Mouse (Mus musculus) forebrain, embryonic 16.5 days (tissue): ENCODE results near the gene Ttbk1. TPM values are rescaled to one million over a fixed set of nuclear protein-coding genes. Genes with fewer than 3 reads are reported as not detected.

ENCODE experiments used
- ATAC-seq: fragments of 200-750 bp; cut with Nextera tagmentation; 2 replicates; pipeline ENCODE4 v1.8.0; 2017; ENCODE audit warnings: mild to moderate bottlenecking, moderate library complexity
- H3K27ac ChIP-seq: fragments of 300-500 bp; sonication (generic); 2 replicates; pipeline ENCODE4 v1.5.1; 2014; ENCODE audit warnings: low read length, control low read depth
- H3K27me3 ChIP-seq: fragments of 300-500 bp; sonication (generic); replicated peaks from 2 replicates; pipeline ENCODE4 v1.6.1; 2014; ENCODE audit warnings: low read length; ENCODE audit not compliant: control insufficient read depth, insufficient read depth
- H3K36me3 ChIP-seq: fragments of 300-500 bp; sonication (generic); 2 replicates; pipeline ENCODE4 v1.6.1; 2014; ENCODE audit not compliant: control insufficient read depth, insufficient read depth
- H3K4me1 ChIP-seq: fragments of 300-500 bp; sonication (generic); replicated peaks from 2 replicates; pipeline ENCODE4 v1.6.1; 2014; ENCODE audit warnings: low read length; ENCODE audit not compliant: control insufficient read depth, insufficient read depth
- H3K4me2 ChIP-seq: fragments of 300-500 bp; sonication (generic); 2 replicates; pipeline ENCODE4 v1.6.1; 2014; ENCODE audit warnings: mild to moderate bottlenecking, low read length, control low read depth
- H3K4me3 ChIP-seq: fragments of 300-500 bp; sonication (generic); replicated peaks from 2 replicates; pipeline ENCODE4 v1.5.1; 2014; ENCODE audit warnings: mild to moderate bottlenecking, low read length, control low read depth
- H3K9ac ChIP-seq: fragments of 300-500 bp; sonication (generic); replicated peaks from 2 replicates; pipeline ENCODE4 v1.6.1; 2014; ENCODE audit warnings: low read depth, low read length, control low read depth
- H3K9me3 ChIP-seq: fragments of 300-500 bp; sonication (generic); 2 replicates; pipeline ENCODE4 v1.6.1; 2016; ENCODE audit warnings: low read length; ENCODE audit not compliant: control insufficient read depth
- WGBS: fragments of 180-500 bp; shearing (Covaris S2); extraction: QIAGEN DNeasy Blood & Tissue Kit; methylation state at CpG from one replicate; pipeline ENCODE4 v1.1.7; 2014; 5-methylcytosine and 5-hydroxymethylcytosine counted together
- polyA plus RNA-seq: library from polyadenylated mRNA; unstranded; fragments of >200 nt; fragmentation: Nextera tagmentation; extraction: Ambion mirVana; gene quantifications from 2 replicates; pipeline ENCODE4 v1.2.1, GENCODE M21; 2015

The Ttbk1 gene
- polyA plus RNA-seq, 1 experiment from 2014 or later, result 5.6 TPM

DNA sequence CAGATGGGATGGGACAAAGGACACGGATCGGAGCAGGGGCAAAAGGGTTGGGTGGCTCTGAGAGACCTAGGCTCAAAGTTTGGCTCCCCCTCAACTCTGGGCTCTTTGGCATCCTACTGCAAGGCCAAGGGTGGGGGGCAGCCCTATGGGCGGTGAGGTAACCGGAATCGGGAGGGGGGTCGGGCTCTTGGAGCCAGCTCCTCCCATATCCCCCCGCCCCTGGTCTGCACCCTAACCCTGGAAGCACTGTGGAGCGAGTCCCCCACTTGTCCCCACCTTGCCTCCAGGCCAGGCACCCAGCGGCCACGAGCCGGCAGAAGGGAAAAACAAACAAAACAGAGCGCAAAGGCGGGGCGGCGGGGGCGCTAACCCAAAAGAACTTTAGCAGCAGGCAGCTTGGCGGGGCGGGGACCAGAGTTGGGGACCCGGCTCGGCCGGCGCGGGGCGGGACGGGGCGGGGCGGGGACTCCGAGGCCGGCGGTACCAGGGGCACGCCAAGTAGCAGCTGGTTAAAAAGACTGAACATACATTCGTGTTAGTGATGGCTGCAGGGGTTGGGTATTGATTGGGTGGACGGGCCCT lies 32.3 kb downstream of the Ttbk1 start:
- 0 out of 2 replicates have a peak, but pooled peaks cover 4% of the 10 kb centered on the region for H3K27me3 ChIP-seq
- under 1% methylated on average over 33 of the region's 33 CpGs for WGBS

GRCm38 (mm10) chr17:46454539-46454938 lies 32.9 kb downstream of the Ttbk1 start:
- Histone ChIP-seq H3K9ac (peak overlapping the region; percentile 47), H3K4me1 (peaks cover 26% of the 10 kb centered on the region), H3K4me3 (peak overlapping the region; percentile 36), H3K27ac (no peak overlapping the region), H3K36me3 (no peaks in the 10 kb centered on the region), H3K27me3 (0 out of 2 replicates have a peak, but pooled peaks cover 4% of the 10 kb centered on the region), H3K4me2 (peak overlapping the region; percentile 65), H3K9me3 (no peaks in the 10 kb centered on the region)
- ATAC-seq, result peak; percentile 39
- 0% methylated on average over 9 of the region's 9 CpGs for WGBS

More for the DNA sequence above, 32.3 kb downstream of the Ttbk1 start:
- peak; percentile 44 for ATAC-seq
- Histone ChIP-seq H3K27ac (no peak overlapping the region), H3K9ac (peak overlapping the region; percentile 40), H3K4me3 (peak overlapping the region; percentile 36), H3K4me2 (peak overlapping the region; percentile 65), H3K9me3 (no peaks in the 10 kb centered on the region), H3K36me3 (no peaks in the 10 kb centered on the region), H3K4me1 (peaks cover 26% of the 10 kb centered on the region)

GRCm38 (mm10) chr17:46453970-46454411 lies 33.5 kb downstream of the Ttbk1 start:
- 0 out of 2 replicates have a peak, but pooled peaks cover 4% of the 10 kb centered on the region for H3K27me3 ChIP-seq
- H3K27ac ChIP-seq, result no peak overlapping the region
- peaks cover 26% of the 10 kb centered on the region for H3K4me1 ChIP-seq
- H3K36me3 ChIP-seq, result no peaks in the 10 kb centered on the region
- H3K9ac ChIP-seq, result peak overlapping the region; percentile 47
- ATAC-seq, result peak; percentile 34; the same call in 1 of the 2 replicates
- H3K4me3 ChIP-seq, result peak overlapping the region; percentile 36
- 1% methylated on average over 26 of the region's 26 CpGs for WGBS
- H3K4me2 ChIP-seq, result peak overlapping the region; percentile 65
- no peaks in the 10 kb centered on the region for H3K9me3 ChIP-seq

DNA sequence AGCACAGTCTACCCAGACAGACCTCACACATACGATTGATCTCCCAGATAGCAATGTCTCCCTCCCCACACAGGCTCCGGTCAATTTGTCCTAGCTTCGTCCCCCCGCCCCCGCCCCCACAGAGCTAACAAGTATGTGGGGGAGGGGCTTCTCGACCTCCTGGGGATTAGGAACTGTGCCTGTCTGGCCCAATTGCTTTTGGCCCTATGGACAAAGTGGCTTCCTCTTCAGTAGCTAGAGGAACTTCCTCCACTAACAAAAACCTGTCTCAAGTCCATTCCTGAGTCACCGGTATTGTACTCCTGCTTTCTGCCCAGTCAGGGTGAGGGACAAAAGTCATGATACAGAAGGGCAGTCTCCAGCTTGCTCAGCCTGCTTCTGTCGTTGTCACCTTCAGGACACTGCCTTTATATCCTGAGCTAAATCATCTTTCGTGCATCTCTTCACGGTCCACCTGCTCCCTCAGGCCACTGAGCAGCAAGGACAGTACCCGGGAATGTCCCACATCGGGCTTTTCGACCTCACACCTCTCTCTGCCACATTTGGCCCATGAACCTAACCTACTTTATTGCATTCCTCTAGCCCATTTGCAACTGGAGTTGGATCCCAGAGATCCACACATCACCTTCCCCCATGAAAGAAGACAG lies 34.0 kb downstream of the Ttbk1 start:
- ATAC-seq, result no peak
- Histone ChIP-seq H3K4me1 (peaks cover 26% of the 10 kb centered on the region), H3K27ac (no peak overlapping the region), H3K4me3 (no peak overlapping the region), H3K4me2 (peak overlapping the region; percentile 65), H3K27me3 (0 out of 2 replicates have a peak, but pooled peaks cover 4% of the 10 kb centered on the region), H3K36me3 (no peaks in the 10 kb centered on the region), H3K9ac (no peak overlapping the region), H3K9me3 (no peaks in the 10 kb centered on the region)
- 15% methylated on average over 13 of the region's 13 CpGs for WGBS

DNA sequence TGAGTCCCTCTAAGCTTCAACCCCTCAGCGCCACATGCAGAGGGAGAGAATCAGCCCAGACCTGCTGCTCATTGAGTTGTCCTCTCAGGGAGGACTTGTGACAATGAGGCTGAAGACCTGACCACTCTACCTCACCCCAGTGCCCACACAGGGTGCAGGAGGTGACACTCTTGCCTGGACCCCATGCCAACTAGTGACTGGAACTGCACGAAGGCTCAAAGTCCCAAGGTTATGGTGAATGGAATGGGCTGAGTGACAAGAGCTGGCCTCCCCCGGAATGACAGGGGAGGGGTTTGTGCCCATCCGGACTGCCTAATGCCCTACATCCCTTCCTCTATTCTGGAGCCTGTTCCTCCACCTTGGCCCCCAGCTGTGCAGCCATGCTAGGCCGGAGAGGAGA lies 34.8 kb downstream of the Ttbk1 start:
- Histone ChIP-seq H3K4me3 (no peak overlapping the region), H3K27ac (no peak overlapping the region), H3K9me3 (no peaks in the 10 kb centered on the region), H3K36me3 (no peaks in the 10 kb centered on the region), H3K9ac (no peak overlapping the region), H3K27me3 (0 out of 2 replicates have a peak, but pooled peaks cover 4% of the 10 kb centered on the region), H3K4me1 (peaks cover 26% of the 10 kb centered on the region), H3K4me2 (no peak overlapping the region)
- WGBS, result 30% methylated on average over 5 of the region's 5 CpGs
- no peak for ATAC-seq

DNA sequence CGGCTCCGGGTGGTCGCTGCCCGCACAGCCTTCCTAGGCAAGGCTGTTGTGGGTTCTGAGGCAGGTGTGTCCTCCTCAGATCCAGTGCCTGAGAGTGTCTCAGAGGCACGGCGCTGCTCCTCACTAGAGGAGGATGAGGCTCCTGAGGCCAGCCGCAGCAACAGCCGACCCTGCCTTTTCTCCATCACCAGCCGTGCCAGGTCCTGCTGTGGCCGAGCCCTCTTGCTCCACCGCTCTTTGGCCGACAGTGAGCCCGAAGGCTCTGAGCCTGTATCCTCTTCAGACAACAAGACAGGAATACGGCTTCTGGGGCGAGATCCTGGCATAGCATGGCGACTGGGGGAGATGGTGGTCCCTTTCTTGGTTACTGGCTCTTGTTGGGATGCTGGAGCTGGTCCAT lies 41.2 kb downstream of the Ttbk1 start:
- Histone ChIP-seq H3K9ac (no peak overlapping the region), H3K36me3 (no peaks in the 10 kb centered on the region), H3K4me2 (no peak overlapping the region), H3K4me3 (no peak overlapping the region), H3K27ac (no peak overlapping the region), H3K4me1 (no peaks in the 10 kb centered on the region), H3K27me3 (peaks cover 12% of the 10 kb centered on the region), H3K9me3 (no peaks in the 10 kb centered on the region)
- WGBS, result 92% methylated on average over 16 of the region's 16 CpGs
- no peak for ATAC-seq

DNA sequence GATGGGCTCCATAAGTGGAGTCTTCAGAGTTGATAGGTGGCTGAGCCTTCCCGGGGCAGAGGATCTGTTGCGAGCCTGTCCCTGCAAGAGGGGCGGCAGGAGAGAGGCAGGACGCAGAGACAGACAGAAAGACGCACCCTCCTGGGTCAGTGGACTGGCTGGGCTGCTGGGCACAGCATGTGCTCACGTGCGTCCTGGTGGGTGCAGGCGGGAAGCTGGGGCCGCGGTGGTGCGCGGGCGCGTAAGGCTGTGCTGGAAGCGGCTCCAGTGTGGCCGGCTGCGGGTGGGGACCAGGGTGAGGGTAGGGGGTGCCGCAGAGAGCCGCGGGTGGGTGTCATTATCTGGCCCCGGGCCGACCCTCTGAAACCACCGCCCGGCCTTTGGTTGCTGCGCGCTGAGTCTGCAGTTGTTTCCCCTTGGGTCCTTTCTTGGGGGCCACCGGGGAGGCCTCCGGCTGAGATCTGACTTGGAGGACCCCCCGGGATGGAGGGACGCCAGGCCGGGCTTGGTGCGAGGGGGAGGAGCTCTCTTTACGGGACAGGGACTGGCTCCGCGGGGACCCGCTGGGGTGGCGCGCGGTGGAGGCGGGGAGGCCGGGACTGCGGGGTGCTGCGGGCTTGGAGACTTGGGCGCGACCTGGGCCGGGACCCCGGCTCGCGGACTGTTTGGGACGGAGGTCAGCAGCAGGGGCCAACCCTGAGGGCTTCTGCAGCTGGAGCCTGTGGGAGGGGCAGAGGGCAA lies 42.5 kb downstream of the Ttbk1 start:
- H3K36me3 ChIP-seq, result no peaks in the 10 kb centered on the region
- WGBS, result 7% methylated on average over 50 of the region's 50 CpGs
- H3K27me3 ChIP-seq, result peaks cover 12% of the 10 kb centered on the region
- no peak overlapping the region for H3K9ac ChIP-seq
- H3K4me2 ChIP-seq, result no peak overlapping the region
- H3K4me3 ChIP-seq, result no peak overlapping the region
- H3K27ac ChIP-seq, result no peak overlapping the region
- no peaks in the 10 kb centered on the region for H3K9me3 ChIP-seq
- no peak for ATAC-seq
- no peaks in the 10 kb centered on the region for H3K4me1 ChIP-seq

DNA sequence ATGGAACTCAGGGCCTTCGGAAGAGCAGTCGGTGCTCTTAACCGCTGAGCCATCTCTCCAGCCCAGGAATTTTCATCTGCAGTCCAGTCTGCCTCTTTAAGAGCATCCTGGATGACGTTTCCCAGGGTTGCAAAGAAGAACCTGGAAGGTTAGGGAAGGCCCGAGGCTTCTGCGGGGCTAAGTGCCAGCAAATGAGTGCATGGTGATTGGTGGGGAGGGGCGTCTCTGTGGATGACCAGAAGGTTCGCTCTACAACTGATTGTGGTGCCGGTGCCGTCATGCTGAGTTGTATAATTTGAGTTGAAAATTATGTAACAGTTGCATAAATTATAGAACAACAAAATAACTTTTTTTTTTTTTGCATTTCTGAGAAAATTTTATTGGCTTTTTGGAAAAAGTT lies 48.3 kb downstream of the Ttbk1 start:
- no peak overlapping the region for H3K4me3 ChIP-seq
- H3K9ac ChIP-seq, result no peak overlapping the region
- H3K4me2 ChIP-seq, result no peak overlapping the region
- no peak for ATAC-seq
- no peaks in the 10 kb centered on the region for H3K36me3 ChIP-seq
- H3K27ac ChIP-seq, result no peak overlapping the region
- 90% methylated on average over 10 of the region's 10 CpGs for WGBS
- H3K4me1 ChIP-seq, result peaks cover 4% of the 10 kb centered on the region; the same call in 1 of the 2 replicates
- H3K27me3 ChIP-seq, result no peaks in the 10 kb centered on the region
- H3K9me3 ChIP-seq, result no peaks in the 10 kb centered on the region

- no peaks in the 10 kb centered on the region for H3K9me3 ChIP-seq
- no peak within 1 kb of the TSS for H3K4me2 ChIP-seq
Observed at GRCm38 (mm10) chr17:46438298-46438873, 49.1 kb downstream of the Ttbk1 start, which contains the start of gene Slc22a7. Gene Slc22a7 (minus strand): TSS chr17:46438457.

More at GRCm38 (mm10) chr17:46438298-46438873, 49.1 kb downstream of the Ttbk1 start, which contains the start of gene Slc22a7:
- H3K36me3 ChIP-seq, result no peaks in the 10 kb centered on the region
- no peak within 1 kb of the TSS for H3K9ac ChIP-seq
- H3K4me3 ChIP-seq, result no peak within 1 kb of the TSS
- H3K27me3 ChIP-seq, result no peaks in the 10 kb centered on the region
- 76% methylated on average over 4 of the region's 4 CpGs for WGBS
- ATAC-seq, result no peak
- peaks cover 4% of the 10 kb centered on the region; the same call in 1 of the 2 replicates for H3K4me1 ChIP-seq
- H3K27ac ChIP-seq, result no peak within 1 kb of the TSS
